Mouse (Mus musculus) megakaryocyte, embryonic 14.5 days (primary cell): ENCODE results near the gene Arhgef10l.

Experiments
- FLI1 ChIP-seq: IDR thresholded peaks from 2 replicates; pipeline ENCODE4 v1.6.1; 2012; ENCODE audit warnings: low read length, inconsistent platforms, mixed read lengths
- GATA1 ChIP-seq: IDR thresholded peaks from 3 replicates; pipeline ENCODE4 v1.6.1; 2012; ENCODE audit warnings: mixed read lengths, low read length, inconsistent platforms, borderline replicate concordance

GRCm38 (mm10) chr4:140558193-140558592 is 107.6 kb downstream of the Arhgef10l start:
- no peak for TF ChIP-seq GATA1
- TF ChIP-seq FLI1: no peak
